Mouse (Mus musculus) ES-Bruce4 (cell line): ENCODE data around the gene Cdh8. TPM values are rescaled to one million over a fixed set of nuclear protein-coding genes. Genes with fewer than 3 reads are reported as not detected.

Experiments
- H3K27ac ChIP-seq: 2 replicates; pipeline ENCODE4 v1.5.1; 2012; ENCODE audit warnings: low read length, inconsistent platforms; ENCODE audit not compliant: insufficient read depth
- H3K27me3 ChIP-seq: 2 replicates; pipeline ENCODE4 v1.6.1; 2012; ENCODE audit warnings: mild to moderate bottlenecking, low read length, inconsistent platforms; ENCODE audit not compliant: control insufficient read depth, poor library complexity, insufficient read depth, severe bottlenecking
- H3K36me3 ChIP-seq: 2 replicates; pipeline ENCODE4 v1.6.1; 2012; ENCODE audit warnings: inconsistent platforms, mild to moderate bottlenecking, low read length, moderate library complexity; ENCODE audit not compliant: control insufficient read depth, poor library complexity, insufficient read depth, severe bottlenecking
- H3K4me1 ChIP-seq: one replicate; pipeline ENCODE4 v1.8.1; 2011; ENCODE audit warnings: low read length; ENCODE audit not compliant: control insufficient read depth, insufficient read depth
- H3K4me3 ChIP-seq: 2 replicates; pipeline ENCODE4 v1.5.1; 2011; ENCODE audit warnings: low read depth, mild to moderate bottlenecking, low read length
- H3K9ac ChIP-seq: 2 replicates; pipeline ENCODE4 v1.6.1; 2012; ENCODE audit warnings: low read depth, mild to moderate bottlenecking, inconsistent platforms; ENCODE audit not compliant: poor library complexity, severe bottlenecking
- H3K9me3 ChIP-seq: replicated peaks from 2 replicates; pipeline ENCODE4 v1.6.1; 2012; ENCODE audit warnings: mild to moderate bottlenecking, low read length, inconsistent platforms; ENCODE audit not compliant: control insufficient read depth, poor library complexity, insufficient read depth, severe bottlenecking
- CTCF ChIP-seq: IDR thresholded peaks from one replicate; pipeline ENCODE4 v1.8.1; 2011; ENCODE audit warnings: low read depth, low read length
- EP300 ChIP-seq: IDR thresholded peaks from 2 replicates; pipeline ENCODE4 v1.6.1; 2011; ENCODE audit warnings: low read depth, low read length; ENCODE audit not compliant: insufficient read depth
- POLR2A ChIP-seq: IDR thresholded peaks from one replicate; pipeline ENCODE4 v1.8.1; 2011; ENCODE audit warnings: low read length; ENCODE audit not compliant: insufficient read depth
- polyA plus RNA-seq: library from polyadenylated mRNA; stranded (reverse); fragments of >200 nt; gene quantifications from 2 replicates; pipeline ENCODE4 v1.2.4, GENCODE M21; 2011; ENCODE audit warnings: low read depth; ENCODE audit not compliant: missing spikeins, insufficient read depth, insufficient read length

The Cdh8 gene
- polyA plus RNA-seq, 1 experiment, result not detected

- H3K4me1 ChIP-seq, result no peaks in the 10 kb centered on the region
- no peaks in the 10 kb centered on the region for H3K36me3 ChIP-seq
- no peak overlapping the region for H3K27ac ChIP-seq
- no peak overlapping the region for H3K4me3 ChIP-seq
- no peaks in the 10 kb centered on the region for H3K9me3 ChIP-seq
- H3K9ac ChIP-seq, result no peak overlapping the region
- TF ChIP-seq EP300, result no peak
- no peaks in the 10 kb centered on the region for H3K27me3 ChIP-seq
Observed at GRCm38 (mm10) chr8:99327559-99327958, 88.7 kb downstream of the Cdh8 start.

GRCm38 (mm10) chr8:99314561-99314960, 101.7 kb downstream of the Cdh8 start:
- Histone ChIP-seq H3K36me3 (no peaks in the 10 kb centered on the region), H3K27ac (no peak overlapping the region), H3K4me3 (no peak overlapping the region), H3K4me1 (no peaks in the 10 kb centered on the region), H3K9me3 (no peaks in the 10 kb centered on the region), H3K9ac (no peak overlapping the region), H3K27me3 (no peaks in the 10 kb centered on the region)
- TF ChIP-seq EP300 (no peak), CTCF (no peak), POLR2A (no peak)

- Histone ChIP-seq H3K9me3 (no peaks in the 10 kb centered on the region), H3K27ac (no peak overlapping the region), H3K36me3 (no peaks in the 10 kb centered on the region), H3K4me3 (no peak overlapping the region), H3K9ac (no peak overlapping the region), H3K4me1 (no peaks in the 10 kb centered on the region), H3K27me3 (no peaks in the 10 kb centered on the region)
- TF ChIP-seq POLR2A, result no peak
- TF ChIP-seq CTCF, result no peak
- no peak for TF ChIP-seq EP300
Observed at GRCm38 (mm10) chr8:99304184-99304583, 112.1 kb downstream of the Cdh8 start.

GRCm38 (mm10) chr8:99290201-99290600, 126.1 kb downstream of the Cdh8 start:
- TF ChIP-seq CTCF (no peak), EP300 (no peak), POLR2A (no peak)

GRCm38 (mm10) chr8:99285103-99285502, 131.2 kb downstream of the Cdh8 start:
- Histone ChIP-seq H3K27ac (no peak overlapping the region), H3K4me3 (no peak overlapping the region), H3K36me3 (no peaks in the 10 kb centered on the region), H3K9me3 (no peaks in the 10 kb centered on the region), H3K27me3 (no peaks in the 10 kb centered on the region), H3K9ac (no peak overlapping the region), H3K4me1 (peaks cover 2% of the 10 kb centered on the region)
- TF ChIP-seq EP300 (no peak), POLR2A (no peak), CTCF (no peak)

More at GRCm38 (mm10) chr8:99290201-99290600, 126.1 kb downstream of the Cdh8 start:
- H3K36me3 ChIP-seq, result no peaks in the 10 kb centered on the region
- H3K9me3 ChIP-seq, result no peaks in the 10 kb centered on the region
- H3K27me3 ChIP-seq, result no peaks in the 10 kb centered on the region
- H3K4me1 ChIP-seq, result no peaks in the 10 kb centered on the region
- H3K9ac ChIP-seq, result no peak overlapping the region
- H3K27ac ChIP-seq, result no peak overlapping the region
- H3K4me3 ChIP-seq, result no peak overlapping the region

GRCm38 (mm10) chr8:99280375-99280774, 135.9 kb downstream of the Cdh8 start:
- Histone ChIP-seq H3K9ac (no peak overlapping the region), H3K9me3 (no peaks in the 10 kb centered on the region), H3K4me3 (no peak overlapping the region), H3K27me3 (no peaks in the 10 kb centered on the region; the same call in 1 of the 2 replicates), H3K27ac (no peak overlapping the region), H3K36me3 (no peaks in the 10 kb centered on the region), H3K4me1 (peaks cover 2% of the 10 kb centered on the region)
- TF ChIP-seq POLR2A, result no peak
- no peak for TF ChIP-seq CTCF
- no peak for TF ChIP-seq EP300
